In the genomic region with DNA sequence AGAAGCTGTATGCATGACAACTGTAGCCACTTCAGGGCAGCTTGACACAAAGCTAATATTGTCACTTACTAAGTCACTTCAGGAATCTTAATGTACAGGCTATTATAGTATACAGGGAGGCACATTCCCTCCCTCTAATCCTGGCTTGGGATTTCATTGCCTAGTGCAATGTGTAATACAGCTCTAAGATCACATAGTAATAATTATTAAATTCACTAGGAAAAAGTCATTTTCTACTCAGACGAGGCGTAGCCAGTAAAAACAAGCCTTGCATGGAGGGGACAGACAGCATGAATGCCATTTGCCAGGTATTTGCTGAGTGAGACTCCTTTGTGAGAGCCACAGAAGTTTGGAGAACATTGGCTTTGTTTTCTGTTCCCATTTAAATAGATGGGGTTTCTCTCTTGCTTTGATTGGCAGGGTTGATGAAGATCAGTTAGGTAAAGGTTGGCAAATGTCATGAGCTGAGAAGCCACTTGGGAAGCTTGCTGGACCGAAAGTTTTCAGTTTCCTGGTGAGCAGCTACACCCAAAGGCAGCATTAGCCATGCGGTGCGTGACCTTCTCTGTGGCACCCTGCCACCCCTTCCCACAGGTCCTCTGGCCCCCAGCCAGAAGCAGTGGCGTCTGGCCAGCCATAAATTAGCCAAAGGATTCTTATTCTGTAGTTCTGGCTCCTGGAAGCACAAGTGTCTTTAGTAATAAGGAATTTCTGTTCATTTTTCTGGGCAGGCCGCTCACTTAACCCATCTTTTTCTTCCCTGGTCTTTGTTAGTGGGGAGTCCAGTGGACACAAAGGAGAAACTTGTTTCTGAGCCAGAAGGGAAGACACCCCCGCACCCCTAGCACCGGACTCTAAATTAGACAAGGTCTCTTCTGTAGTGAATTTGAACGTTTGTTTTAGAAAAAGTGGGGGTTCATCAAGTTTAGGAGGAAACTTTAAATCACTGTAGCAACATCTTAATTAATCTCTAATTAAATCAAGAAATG, we compare ENCODE assay signal across 8 mouse cellular contexts. TPM values are rescaled to one million over a fixed set of nuclear protein-coding genes. Genes with fewer than 3 reads are reported as not detected.
DNase-seq lines count a peak whose midpoint lies in the region; ATAC-seq and TF ChIP-seq lines count a peak whose summit lies in the region.

No protein-coding gene starts in this region.

- no peaks in the 10 kb centered on the region for H3K36me3 ChIP-seq in forebrain, embryonic 12.5 days (replicated peaks)
- no peaks in the 10 kb centered on the region; the same call in 1 of the 2 replicates for H3K36me3 ChIP-seq in forebrain, embryonic 10.5 days (replicated peaks)
- H3K36me3 ChIP-seq in forebrain, embryonic 14.5 days (ENCODE audit: control insufficient read depth, insufficient read depth, low read length) = no peaks in the 10 kb centered on the region
- H3K36me3 ChIP-seq in hindbrain, postnatal 0 days (ENCODE audit: insufficient read depth, low read length) = no peaks in the 10 kb centered on the region
- H3K36me3 ChIP-seq in limb, embryonic 14.5 days (ENCODE audit: control insufficient read depth, insufficient read depth, low read length) = no peaks in the 10 kb centered on the region

- H3K27ac ChIP-seq in forebrain, embryonic 12.5 days = peak overlapping the region; percentile 13; the same call in 1 of the 2 replicates
- no peak overlapping the region for H3K27ac ChIP-seq in forebrain, embryonic 10.5 days
- no peak overlapping the region for H3K27ac ChIP-seq in forebrain, embryonic 14.5 days (ENCODE audit: low read depth, low read length)
- H3K27ac ChIP-seq in hindbrain, postnatal 0 days = no peak overlapping the region
- H3K27ac ChIP-seq in limb, embryonic 14.5 days (replicated peaks; ENCODE audit: low read depth, low read length) = no peak overlapping the region

- WGBS in forebrain, embryonic 12.5 days = 66% methylated on average over 10 of the region's 10 CpGs
- WGBS in forebrain, embryonic 10.5 days = 86% methylated on average over 10 of the region's 10 CpGs
- WGBS in forebrain, embryonic 14.5 days = 17% methylated on average over 10 of the region's 10 CpGs
- 25% methylated on average over 10 of the region's 10 CpGs for WGBS in hindbrain, postnatal 0 days
- WGBS in limb, embryonic 14.5 days = 54% methylated on average over 10 of the region's 10 CpGs

- no peak for DNase-seq in forebrain, embryonic 10.5 days (ENCODE audit: extremely low spot score, low spot score)
- peak; percentile 69 to 89 for DNase-seq in adrenal gland, adult (ENCODE audit: inconsistent age in 2 of 2, low spot score in 1 of 2)
- peak; percentile 83 for DNase-seq in forebrain, embryonic 14.5 days (ENCODE audit: low spot score)
- peak; percentile 80 for DNase-seq in hindbrain, postnatal 0 days (ENCODE audit: low spot score)
- peak; percentile 58 for DNase-seq in limb, embryonic 14.5 days (ENCODE audit: low spot score)
- peak; percentile 55 for DNase-seq in right cerebral cortex, adult 18-20 months

- no peaks in the 10 kb centered on the region for H3K9me3 ChIP-seq in forebrain, embryonic 12.5 days
- no peaks in the 10 kb centered on the region for H3K9me3 ChIP-seq in forebrain, embryonic 10.5 days
- no peaks in the 10 kb centered on the region for H3K9me3 ChIP-seq in forebrain, embryonic 14.5 days (replicated peaks; ENCODE audit: control insufficient read depth, low read length)
- H3K9me3 ChIP-seq in hindbrain, postnatal 0 days (ENCODE audit: low read length) = no peaks in the 10 kb centered on the region
- H3K9me3 ChIP-seq in limb, embryonic 14.5 days (ENCODE audit: control insufficient read depth, low read length) = no peaks in the 10 kb centered on the region

- H3K9ac ChIP-seq in forebrain, embryonic 12.5 days = no peak overlapping the region
- H3K9ac ChIP-seq in forebrain, embryonic 14.5 days (ENCODE audit: low read length) = no peak overlapping the region
- H3K9ac ChIP-seq in hindbrain, postnatal 0 days (replicated peaks; ENCODE audit: low read length) = no peak overlapping the region
- no peak overlapping the region for H3K9ac ChIP-seq in limb, embryonic 14.5 days (ENCODE audit: low read depth, low read length, severe bottlenecking)

- no peaks in the 10 kb centered on the region for H3K27me3 ChIP-seq in forebrain, embryonic 12.5 days
- H3K27me3 ChIP-seq in forebrain, embryonic 10.5 days (ENCODE audit: poor library complexity, severe bottlenecking) = no peaks in the 10 kb centered on the region
- no peaks in the 10 kb centered on the region for H3K27me3 ChIP-seq in forebrain, embryonic 14.5 days (replicated peaks; ENCODE audit: control insufficient read depth, insufficient read depth, low read length)
- H3K27me3 ChIP-seq in hindbrain, postnatal 0 days (ENCODE audit: insufficient read depth, low read length) = no peaks in the 10 kb centered on the region; the same call in 1 of the 2 replicates
- H3K27me3 ChIP-seq in limb, embryonic 14.5 days (ENCODE audit: control insufficient read depth, insufficient read depth, low read length) = no peaks in the 10 kb centered on the region

- H3K4me1 ChIP-seq in forebrain, embryonic 12.5 days = peaks cover 6% of the 10 kb centered on the region; the same call in 1 of the 2 replicates
- peaks cover 5% of the 10 kb centered on the region; the same call in 1 of the 2 replicates for H3K4me1 ChIP-seq in forebrain, embryonic 10.5 days
- no peaks in the 10 kb centered on the region for H3K4me1 ChIP-seq in forebrain, embryonic 14.5 days (ENCODE audit: control insufficient read depth, insufficient read depth, low read length)
- H3K4me1 ChIP-seq in hindbrain, postnatal 0 days (ENCODE audit: insufficient read depth, low read length) = 0 out of 2 replicates have a peak, but pooled peaks cover 2% of the 10 kb centered on the region
- peaks cover 7% of the 10 kb centered on the region; the same call in 1 of the 2 replicates for H3K4me1 ChIP-seq in limb, embryonic 14.5 days (ENCODE audit: control insufficient read depth, insufficient read depth, low read length)

- TF ChIP-seq POLR2A in limb, embryonic 14.5 days (IDR thresholded peaks at IDR 0.05; ENCODE audit: borderline replicate concordance, extremely low read depth, insufficient read depth, insufficient read length) = no peak

- peak; percentile 66; the same call in 1 of the 2 replicates for ATAC-seq in forebrain, embryonic 12.5 days (ENCODE audit: low FRiP score)
- ATAC-seq in forebrain, embryonic 14.5 days = peak; percentile 81
- ATAC-seq in hindbrain, postnatal 0 days = peak; percentile 73
- ATAC-seq in limb, embryonic 14.5 days (ENCODE audit: low FRiP score, low read depth) = peak; percentile 47; the same call in 1 of the 2 replicates
- no peak for ATAC-seq in megakaryocyte progenitor cell, adult 5-6 weeks (replicated peaks; ENCODE audit: poor library complexity)

- TF ChIP-seq CTCF in hindbrain, postnatal 0 days (IDR thresholded peaks at IDR 0.05; ENCODE audit: low read depth) = no peak

- H3K4me3 ChIP-seq in forebrain, embryonic 12.5 days (replicated peaks) = no peak overlapping the region
- H3K4me3 ChIP-seq in forebrain, embryonic 10.5 days = no peak overlapping the region
- H3K4me3 ChIP-seq in forebrain, embryonic 14.5 days (ENCODE audit: low read depth, low read length) = no peak overlapping the region
- H3K4me3 ChIP-seq in hindbrain, postnatal 0 days (ENCODE audit: low read length) = no peak overlapping the region
- H3K4me3 ChIP-seq in limb, embryonic 14.5 days (replicated peaks; ENCODE audit: low read length) = no peak overlapping the region

- H3K4me2 ChIP-seq in forebrain, embryonic 12.5 days = no peak overlapping the region
- no peak overlapping the region for H3K4me2 ChIP-seq in forebrain, embryonic 14.5 days (ENCODE audit: low read length)
- H3K4me2 ChIP-seq in hindbrain, postnatal 0 days (ENCODE audit: low read depth, low read length) = no peak overlapping the region
- H3K4me2 ChIP-seq in limb, embryonic 14.5 days (replicated peaks; ENCODE audit: low read depth, low read length, severe bottlenecking) = no peak overlapping the region

RNA-seq across cellular contexts. Expression of a gene that starts 37.4 kb away (rescaled TPM):
- 42.2 and 49.1 TPM in 2 replicates for polyA plus RNA-seq in forebrain, embryonic 12.5 days (2016; fragmentation: Nextera tagmentation; extraction: Ambion mirVana)
- 66.4 and 66.8 TPM in 2 replicates for polyA plus RNA-seq in forebrain, embryonic 10.5 days (2016; fragmentation: Nextera tagmentation; extraction: Ambion mirVana)
- 35.6 and 37.2 TPM in 2 replicates for polyA plus RNA-seq in forebrain, embryonic 14.5 days (2014; fragmentation: Nextera tagmentation; extraction: Ambion mirVana)
- total RNA-seq in hindbrain, postnatal 0 days (2014; rRNA removed) = 22.1 and 23.4 TPM in 2 replicates
- polyA plus RNA-seq in hindbrain, postnatal 0 days (2015; fragmentation: Nextera tagmentation; extraction: Ambion mirVana) = 40.3 and 42.5 TPM in 2 replicates
- polyA plus RNA-seq in limb, embryonic 14.5 days (2012; rRNA removed) = 45.3 and 47.4 TPM in 2 replicates
- 46.6 and 51.1 TPM in 2 replicates for polyA plus RNA-seq in limb, embryonic 14.5 days (2014; fragmentation: Nextera tagmentation; extraction: Ambion mirVana)
- total RNA-seq in megakaryocyte progenitor cell, adult 5-6 weeks (2015) = 25.7 and 34.8 TPM in 2 replicates
- 20.5 and 22.3 TPM in 2 replicates for total RNA-seq in megakaryocyte progenitor cell, adult 5-6 weeks (2017)
